ENCODE assay signal across 20 mouse cellular contexts in genomic region chr9:118682154-118682553, GRCm38 (mm10).
DNase-seq lines count a peak whose midpoint lies in the region; ATAC-seq and TF ChIP-seq lines count a peak whose summit lies in the region.
"Had no signal": no experiment of that assay in that cellular context is flagged by ENCODE, and none has a peak within 500 bp of the region (broad histone marks: within the 10 kb centered on the region; RNA-seq: fewer than 3 reads in every experiment).

No protein-coding gene starts in this region.

- peak; percentile 88 for DNase-seq in lung, embryonic 14.5 days
- no peak for DNase-seq in lung, postnatal 14 days
- peak; percentile 63 for DNase-seq in lung, postnatal 10 days
- DNase-seq in lung, postnatal 36 days, result no peak
- DNase-seq: cerebellum, adult 18-20 months; cerebellum, adult 9-11 months; cerebellum, postnatal 36 days; gastrocnemius, postnatal 10 days; heart, adult 18-20 months; heart, postnatal 4 days had no signal

- no peak overlapping the region for H3K4me3 ChIP-seq in heart, embryonic 15.5 days
- H3K4me3 ChIP-seq in heart, embryonic 12.5 days, result no peak overlapping the region
- no peak overlapping the region for H3K4me3 ChIP-seq in lung, embryonic 14.5 days (ENCODE audit: low read depth, low read length)
- H3K4me3 ChIP-seq in embryonic facial prominence, embryonic 15.5 days (replicated peaks), result no peak overlapping the region
- H3K4me3 ChIP-seq: erythroblast, embryonic 14.5 days; forebrain, embryonic 10.5 days; forebrain, embryonic 15.5 days; hindbrain, embryonic 12.5 days had no signal

- no peak overlapping the region for H3K9ac ChIP-seq in heart, embryonic 15.5 days
- no peak overlapping the region for H3K9ac ChIP-seq in heart, embryonic 12.5 days
- H3K9ac ChIP-seq in lung, embryonic 14.5 days, result no peak overlapping the region
- H3K9ac ChIP-seq in embryonic facial prominence, embryonic 15.5 days, result no peak overlapping the region
- H3K9ac ChIP-seq: forebrain, embryonic 15.5 days; hindbrain, embryonic 12.5 days had no signal

- WGBS in heart, embryonic 15.5 days, result 53% methylated on average over 8 of the region's 8 CpGs
- 66% methylated on average over 8 of the region's 8 CpGs for WGBS in heart, embryonic 12.5 days
- 47% methylated on average over 8 of the region's 8 CpGs for WGBS in lung, embryonic 14.5 days
- WGBS in embryonic facial prominence, embryonic 15.5 days, result 45% methylated on average over 8 of the region's 8 CpGs

- 0 out of 2 replicates have a peak overlapping the region, but pooled peaks have one; percentile 10 for H3K27ac ChIP-seq in heart, embryonic 15.5 days
- no peak overlapping the region for H3K27ac ChIP-seq in heart, embryonic 12.5 days (ENCODE audit: poor library complexity, severe bottlenecking)
- H3K27ac ChIP-seq in lung, embryonic 14.5 days (ENCODE audit: low read depth), result peak overlapping the region; percentile 67
- H3K27ac ChIP-seq in embryonic facial prominence, embryonic 15.5 days (replicated peaks), result peak overlapping the region; percentile 53; the same call in 1 of the 2 replicates
- H3K27ac ChIP-seq: forebrain, embryonic 10.5 days; forebrain, embryonic 15.5 days; hindbrain, embryonic 12.5 days had no signal

- no peak for TF ChIP-seq CTCF in lung, embryonic 14.5 days (IDR thresholded peaks at IDR 0.05; ENCODE audit: low read depth)

- no peaks in the 10 kb centered on the region for H3K9me3 ChIP-seq in heart, embryonic 15.5 days (replicated peaks)
- no peaks in the 10 kb centered on the region for H3K9me3 ChIP-seq in heart, embryonic 12.5 days (replicated peaks)
- H3K9me3 ChIP-seq in lung, embryonic 14.5 days (ENCODE audit: low read depth, low read length), result no peaks in the 10 kb centered on the region
- no peaks in the 10 kb centered on the region for H3K9me3 ChIP-seq in embryonic facial prominence, embryonic 15.5 days (replicated peaks)
- H3K9me3 ChIP-seq: forebrain, embryonic 10.5 days; forebrain, embryonic 15.5 days; hindbrain, embryonic 12.5 days had no signal

- H3K36me3 ChIP-seq in heart, embryonic 15.5 days, result no peaks in the 10 kb centered on the region
- H3K36me3 ChIP-seq in heart, embryonic 12.5 days, result peaks cover 8% of the 10 kb centered on the region
- 0 out of 2 replicates have a peak, but pooled peaks cover 8% of the 10 kb centered on the region for H3K36me3 ChIP-seq in lung, embryonic 14.5 days (ENCODE audit: insufficient read depth)
- no peaks in the 10 kb centered on the region; the same call in 1 of the 2 replicates for H3K36me3 ChIP-seq in embryonic facial prominence, embryonic 15.5 days
- H3K36me3 ChIP-seq: forebrain, embryonic 15.5 days; hindbrain, embryonic 12.5 days had no signal

- ATAC-seq in heart, embryonic 15.5 days (replicated peaks; ENCODE audit: insufficient number of reproducible peaks, insufficient read depth, low FRiP score, low read depth), result no peak
- no peak for ATAC-seq in heart, embryonic 12.5 days (ENCODE audit: insufficient number of reproducible peaks, low FRiP score)
- peak; percentile 49; the same call in 1 of the 2 replicates for ATAC-seq in lung, embryonic 14.5 days (ENCODE audit: insufficient read depth)
- ATAC-seq in embryonic facial prominence, embryonic 15.5 days (ENCODE audit: insufficient number of reproducible peaks, low FRiP score, low TSS enrichment, low read depth), result no peak
- ATAC-seq: forebrain, embryonic 15.5 days; hindbrain, embryonic 16.5 days; inflammation-experienced regulatory T-cells, adult 6 months had no signal

- no peak overlapping the region for H3K4me2 ChIP-seq in heart, embryonic 15.5 days
- H3K4me2 ChIP-seq in heart, embryonic 12.5 days, result no peak overlapping the region
- no peak overlapping the region for H3K4me2 ChIP-seq in lung, embryonic 14.5 days
- H3K4me2 ChIP-seq in embryonic facial prominence, embryonic 15.5 days (replicated peaks), result no peak overlapping the region
- H3K4me2 ChIP-seq: forebrain, embryonic 15.5 days; heart, embryonic 11.5 days; hindbrain, embryonic 12.5 days had no signal

- H3K27me3 ChIP-seq in heart, embryonic 15.5 days, result no peaks in the 10 kb centered on the region
- no peaks in the 10 kb centered on the region for H3K27me3 ChIP-seq in heart, embryonic 12.5 days (replicated peaks)
- no peaks in the 10 kb centered on the region for H3K27me3 ChIP-seq in lung, embryonic 14.5 days (ENCODE audit: insufficient read depth, low read length)
- no peaks in the 10 kb centered on the region for H3K27me3 ChIP-seq in embryonic facial prominence, embryonic 15.5 days
- H3K27me3 ChIP-seq: forebrain, embryonic 15.5 days; hindbrain, embryonic 12.5 days had no signal

- peaks cover 35% of the 10 kb centered on the region for H3K4me1 ChIP-seq in heart, embryonic 15.5 days (replicated peaks)
- peaks cover 34% of the 10 kb centered on the region for H3K4me1 ChIP-seq in heart, embryonic 12.5 days (replicated peaks)
- H3K4me1 ChIP-seq in lung, embryonic 14.5 days (ENCODE audit: insufficient read depth), result peaks cover 28% of the 10 kb centered on the region
- H3K4me1 ChIP-seq in embryonic facial prominence, embryonic 15.5 days, result peaks cover 33% of the 10 kb centered on the region

Comparison
In these comparisons a context has a peak if more than half of its experiments do, and no peak if none do; other contexts are left out.
1. DNase-seq: peak in lung, embryonic 14.5 days (single experiment) and lung, postnatal 10 days (single experiment); none in lung, postnatal 14 days (single experiment) and lung, postnatal 36 days (single experiment).